Mouse (Mus musculus) C2C12 (cell line): Measurements from ENCODE around the gene Abcc5.

Experiments used
- CEBPB ChIP-seq: IDR thresholded peaks from one replicate; pipeline ENCODE4 v1.6.1; 2011; ENCODE audit warnings: low read depth, mild to moderate bottlenecking, control low read depth, moderate library complexity
- CTCF ChIP-seq: IDR thresholded peaks from one replicate; pipeline ENCODE4 v1.5.1; 2011; ENCODE audit not compliant: control insufficient read depth, insufficient read depth, insufficient read length
- MAX ChIP-seq: IDR thresholded peaks from one replicate; pipeline ENCODE4 v1.6.1; 2011; ENCODE audit warnings: mild to moderate bottlenecking, control low read depth
- MYOD1 ChIP-seq: IDR thresholded peaks from one replicate; pipeline ENCODE4 v1.6.1; 2011; ENCODE audit warnings: low read depth; ENCODE audit not compliant: control insufficient read depth, insufficient read length
- MYOG ChIP-seq: IDR thresholded peaks from one replicate; pipeline ENCODE4 v1.6.1; 2011; ENCODE audit not compliant: control insufficient read depth, insufficient read length; ENCODE audit errors: extremely low read depth
- USF1 ChIP-seq: IDR thresholded peaks from one replicate; pipeline ENCODE4 v1.6.1; 2011; ENCODE audit warnings: low read depth, mild to moderate bottlenecking, control low read depth, moderate library complexity

- TF ChIP-seq CTCF (no peak), USF1 (no peak), MYOD1 (no peak), MAX (no peak), CEBPB (no peak), MYOG (no peak)
Measured at GRCm38 (mm10) chr16:20454155-20454654, 28.0 kb upstream of the Abcc5 start.
